Mouse (Mus musculus) urinary bladder, adult 18-20 months (tissue): Measurements from ENCODE around the gene Stambpl1.

Source experiments
- DNase-seq, 2 experiments: peaks; one replicate each; pipeline ENCODE4 v3.0.0; 2022; ENCODE audit warnings: low spot score in 2 of 2, mixed read lengths in 2 of 2

The Stambpl1 gene

DNA sequence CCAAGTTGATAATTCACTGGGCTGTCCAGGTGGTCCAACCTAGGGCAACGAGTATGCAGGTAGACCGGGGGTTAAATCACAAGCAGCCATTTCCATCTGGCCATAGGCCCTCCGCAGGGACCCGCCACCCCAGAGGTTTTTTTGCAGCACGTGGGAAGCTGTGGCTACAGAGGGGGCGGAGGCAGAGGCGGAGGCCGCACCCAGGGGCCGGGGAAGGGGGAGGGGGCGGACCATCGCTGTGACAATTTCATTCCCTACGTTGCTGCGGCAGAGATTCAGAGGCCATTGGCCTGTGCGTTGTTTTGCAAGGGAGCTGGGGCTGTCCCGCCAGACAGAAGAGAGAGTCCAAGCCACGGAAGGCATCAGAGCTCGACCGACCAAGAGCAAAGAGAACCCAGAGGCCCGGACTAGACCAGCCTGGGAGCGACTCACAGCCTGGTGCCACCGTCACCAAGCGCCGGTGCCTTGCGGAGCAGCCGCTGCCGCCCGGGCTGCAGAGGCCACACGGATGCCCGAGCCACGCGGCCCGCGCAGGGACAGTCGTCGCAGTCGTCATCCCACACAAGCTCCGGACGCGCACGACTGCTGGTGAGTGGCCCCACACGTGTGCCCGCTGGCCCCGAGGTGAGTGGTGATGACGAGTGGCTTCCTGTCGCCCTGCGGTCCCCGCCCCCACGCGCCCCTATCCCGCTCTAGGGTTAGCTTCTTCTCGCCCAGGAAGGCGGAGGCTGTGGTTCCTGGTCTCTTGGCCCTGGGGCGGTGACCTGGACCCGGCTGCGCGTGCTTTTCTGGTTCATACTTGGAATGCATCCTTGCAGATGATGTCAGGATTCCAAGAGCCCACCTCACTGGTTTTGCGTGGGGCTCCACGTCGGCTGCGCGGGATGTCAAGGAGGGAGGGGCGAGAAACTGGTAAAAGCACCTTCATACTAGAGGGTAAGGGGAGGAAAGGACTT lies at the start of gene Stambpl1:
Gene Stambpl1, plus strand, starts transcription at position 222 of the 956 bp plus-strand sequence.
- DNase-seq, result peak; percentile 64

DNA sequence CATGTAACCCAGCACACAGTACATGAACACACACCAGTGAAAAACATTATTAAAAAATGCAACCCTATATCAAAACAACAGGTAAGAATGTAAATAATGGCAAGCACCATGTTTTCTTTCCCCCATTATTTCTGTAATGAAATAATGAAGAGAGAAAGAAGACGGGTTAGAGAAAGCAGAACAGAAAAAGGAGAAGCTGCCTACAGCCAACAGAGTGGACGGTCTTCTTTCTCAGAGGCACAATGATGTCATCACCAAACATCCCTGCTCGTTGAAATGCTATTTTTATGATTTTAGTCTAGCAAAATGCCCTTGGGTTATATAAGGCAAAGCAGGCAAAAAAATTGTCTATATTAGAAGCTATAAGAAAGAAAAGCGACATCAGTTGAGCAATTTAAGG lies 43.6 kb upstream of the Stambpl1 start:
- no peak for DNase-seq

DNA sequence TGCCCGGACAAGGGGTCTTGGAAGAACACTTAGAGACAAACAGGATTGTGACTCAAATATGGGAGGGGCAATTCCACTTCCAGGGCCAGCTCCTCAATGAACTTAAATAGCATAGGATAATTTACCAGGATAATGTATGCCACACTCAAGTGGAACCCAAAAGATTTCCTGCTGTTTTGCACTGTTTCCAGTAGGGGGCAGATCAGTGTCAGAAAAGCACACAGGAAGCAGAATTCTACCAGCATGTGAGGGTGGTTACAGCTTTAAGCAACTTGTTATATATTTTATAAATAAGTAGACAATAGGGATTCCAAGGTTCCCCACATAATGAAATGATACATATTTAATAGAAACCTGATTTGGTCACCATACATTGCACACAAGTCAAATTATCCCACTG lies 40.1 kb upstream of the Stambpl1 start:
- no peak for DNase-seq

DNA sequence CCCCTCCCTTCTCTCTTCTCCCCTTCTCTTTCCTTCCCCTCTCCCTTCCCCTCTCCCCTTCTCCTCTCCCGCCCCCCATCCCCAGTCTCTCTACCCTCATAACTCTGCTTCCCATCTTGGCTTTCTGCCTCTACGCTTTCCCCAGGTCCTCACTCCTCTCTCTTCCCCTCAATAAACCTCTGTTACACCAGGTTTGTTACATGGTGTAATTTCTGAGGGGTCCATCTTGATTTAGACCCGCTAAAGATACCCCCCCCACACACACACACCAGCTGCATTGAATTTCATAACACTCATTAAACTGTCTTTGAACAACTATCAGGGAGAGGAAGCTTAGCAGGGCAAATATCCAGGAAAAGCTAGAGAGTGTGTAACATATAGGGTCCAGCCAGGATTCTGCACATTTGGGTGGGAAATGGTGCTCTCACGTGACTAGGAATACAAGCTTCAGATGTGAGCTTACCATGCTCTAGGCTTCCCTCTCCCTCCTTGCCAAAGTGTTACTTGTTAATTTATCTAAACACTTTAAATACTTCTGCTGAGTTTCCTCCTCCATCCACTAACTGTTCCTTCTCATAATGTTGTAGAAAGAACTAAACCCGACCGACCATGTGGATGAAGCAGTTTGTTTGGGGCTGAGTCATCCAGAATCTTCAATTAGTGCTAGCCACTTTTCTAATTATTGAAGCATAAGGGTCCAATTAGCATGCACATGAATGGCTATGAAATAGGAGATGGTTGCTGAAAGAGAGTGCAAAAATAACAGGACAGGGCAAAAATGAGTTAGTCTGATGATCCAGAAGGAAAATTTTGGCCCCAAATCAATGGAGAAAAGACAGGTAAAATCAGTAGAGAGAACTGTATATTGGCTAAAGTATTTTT lies 38.5 kb upstream of the Stambpl1 start:
- DNase-seq, result no peak

DNA sequence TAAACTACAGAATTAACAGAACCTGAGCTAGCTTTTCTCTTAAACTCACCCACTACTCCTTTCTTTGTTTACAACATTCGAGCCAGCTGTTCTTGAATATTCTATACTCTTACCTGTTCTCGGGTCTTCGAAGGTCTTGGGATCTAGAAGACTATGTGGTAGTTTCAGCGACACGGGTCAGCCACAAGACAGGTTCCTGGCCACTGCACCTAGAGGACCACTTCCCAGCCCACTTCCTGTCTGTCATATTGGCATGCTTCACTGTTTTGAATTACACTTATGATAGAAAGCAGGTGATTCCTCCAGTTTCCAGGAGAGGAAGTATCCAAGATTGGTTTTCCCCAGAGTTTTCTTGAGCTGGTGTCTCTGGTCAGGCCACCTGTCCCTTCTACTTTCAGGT lies 29.3 kb upstream of the Stambpl1 start:
- no peak for DNase-seq

DNA sequence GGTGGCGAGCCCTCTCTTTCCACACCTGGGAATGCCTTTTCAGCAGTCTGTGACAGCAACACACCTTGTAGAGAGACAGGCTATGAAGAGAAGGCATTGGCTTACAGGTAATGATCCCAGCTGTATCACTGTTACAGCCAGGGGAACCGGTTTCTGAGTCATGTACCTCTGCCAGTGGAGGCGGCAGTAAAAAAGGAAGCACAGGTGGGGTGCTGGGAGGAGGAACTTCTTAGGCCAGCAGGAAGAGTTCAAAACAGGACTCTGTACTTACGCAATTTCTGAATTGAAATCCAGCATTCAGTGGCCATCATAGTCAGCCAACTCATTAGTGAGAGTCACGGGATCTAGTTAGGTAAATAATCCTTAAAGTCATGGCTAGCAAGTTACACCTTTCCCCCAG lies 26.1 kb upstream of the Stambpl1 start, which contains the start of gene Ankrd22:
Gene Ankrd22, minus strand, starts transcription at position 163 of the 400 bp plus-strand sequence.
- DNase-seq, result peak; percentile 36 to 80

DNA sequence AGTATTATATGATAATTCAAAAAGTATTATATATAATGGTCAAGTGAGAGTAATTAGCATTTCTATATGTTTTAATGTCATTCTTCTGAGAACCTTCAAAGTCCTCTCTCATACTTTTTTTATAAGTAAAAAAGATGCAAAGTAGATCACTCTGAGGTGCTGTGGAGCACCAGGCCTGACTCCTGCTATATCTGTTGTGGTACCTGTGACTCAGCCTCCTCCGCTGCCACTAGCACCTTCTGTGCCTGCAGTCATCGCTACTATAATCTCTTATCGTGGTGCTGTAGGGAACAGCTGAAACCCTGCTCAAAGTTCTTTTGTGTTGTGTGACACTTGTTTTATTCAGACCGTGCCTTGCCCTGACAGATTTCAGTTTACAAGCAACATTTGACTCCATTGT lies 25.6 kb upstream of the Stambpl1 start:
- no peak for DNase-seq

DNA sequence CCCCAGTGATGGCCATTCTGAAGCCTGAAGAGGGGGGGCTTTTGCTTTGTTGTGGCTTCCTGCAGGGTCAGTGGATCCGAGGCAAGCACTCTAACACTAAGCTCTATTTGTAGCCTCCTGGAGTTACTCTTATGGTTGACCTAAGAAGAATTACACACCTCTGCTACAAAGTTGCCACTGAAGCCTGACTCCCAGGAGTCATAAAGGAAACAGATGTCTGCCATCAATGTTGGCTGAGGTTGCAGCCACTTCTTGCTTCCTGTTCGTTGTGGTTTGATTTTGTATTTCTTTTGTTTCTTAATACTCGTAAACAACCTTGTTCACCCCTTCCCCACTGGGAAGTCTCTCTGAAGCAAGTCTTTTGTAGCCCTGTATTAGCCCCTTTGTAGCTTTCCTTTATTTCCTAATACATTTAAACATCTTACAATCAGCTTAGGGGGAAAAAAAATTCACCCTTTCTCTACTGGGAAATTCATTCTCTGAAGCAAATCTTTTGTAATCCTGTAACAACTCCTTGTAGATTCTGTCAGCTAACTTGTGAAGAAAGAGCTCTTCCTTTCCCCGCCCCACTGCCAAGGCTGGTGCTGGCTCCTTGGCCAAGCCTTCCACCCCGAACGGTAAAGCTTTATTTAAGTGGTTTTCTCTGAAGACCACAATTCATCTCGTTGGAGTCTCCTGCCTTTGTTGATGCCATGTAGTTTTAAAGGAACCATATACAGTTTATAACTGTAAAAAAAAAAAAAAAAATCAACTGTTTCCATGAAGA lies 23.9 kb upstream of the Stambpl1 start:
- no peak for DNase-seq

DNA sequence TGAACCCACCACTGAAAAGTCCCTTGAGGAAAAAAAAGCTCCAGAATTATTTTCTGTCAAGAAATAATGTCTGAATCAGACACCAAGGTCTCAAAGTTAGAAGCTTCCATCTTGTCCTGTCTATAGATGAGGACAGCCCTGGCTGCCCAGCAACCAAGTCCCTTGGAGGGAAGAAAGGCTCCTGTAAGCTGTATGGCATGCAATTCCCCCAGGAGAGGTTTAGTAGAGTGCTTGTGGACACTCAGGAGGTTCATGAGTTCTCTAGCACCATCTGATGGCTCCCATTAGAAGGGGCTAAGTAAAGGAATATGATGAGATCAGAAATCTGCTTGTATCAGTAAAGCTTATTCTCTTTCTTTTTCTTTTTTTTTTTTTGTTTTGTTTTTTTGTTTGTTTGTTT lies 22.9 kb upstream of the Stambpl1 start:
- DNase-seq, result no peak

DNA sequence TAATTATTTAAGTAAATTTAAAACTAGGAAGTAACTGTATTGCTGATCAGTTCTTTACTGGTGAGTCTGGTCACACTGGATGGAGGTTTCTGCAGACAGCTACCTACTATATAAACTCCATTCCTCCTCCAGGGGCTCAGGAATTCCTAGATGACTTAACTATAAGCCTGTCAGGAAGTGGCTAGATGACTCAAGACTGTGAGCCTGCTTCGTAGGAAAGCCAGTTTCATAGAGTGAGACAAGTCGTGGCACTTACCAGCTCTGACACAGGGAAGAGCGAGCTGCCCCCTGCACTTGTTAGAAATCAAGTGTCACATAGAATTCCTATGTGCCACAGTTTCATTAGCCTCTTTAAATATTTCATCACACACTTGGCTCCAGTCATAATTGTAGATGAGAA lies 20.9 kb upstream of the Stambpl1 start:
- DNase-seq, result no peak

DNA sequence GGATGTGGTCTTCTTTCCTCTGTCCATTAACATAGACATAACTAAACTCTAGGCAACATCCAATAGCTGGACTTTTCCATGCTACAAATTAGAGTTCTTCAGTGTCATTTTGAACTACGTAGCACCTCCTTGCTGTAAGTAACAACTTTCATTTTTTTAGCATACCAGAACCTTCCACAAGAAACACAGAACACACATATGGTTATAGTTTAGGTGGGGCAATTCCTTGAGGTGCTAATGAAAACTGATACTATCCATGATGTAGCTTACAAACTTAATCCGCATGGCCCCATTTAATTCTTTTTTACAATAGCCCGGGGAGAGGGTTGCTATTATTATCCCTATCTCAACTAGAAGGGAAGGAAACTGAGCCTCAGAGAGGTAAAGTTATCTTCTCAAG lies 18.0 kb upstream of the Stambpl1 start:
- DNase-seq, result no peak

DNA sequence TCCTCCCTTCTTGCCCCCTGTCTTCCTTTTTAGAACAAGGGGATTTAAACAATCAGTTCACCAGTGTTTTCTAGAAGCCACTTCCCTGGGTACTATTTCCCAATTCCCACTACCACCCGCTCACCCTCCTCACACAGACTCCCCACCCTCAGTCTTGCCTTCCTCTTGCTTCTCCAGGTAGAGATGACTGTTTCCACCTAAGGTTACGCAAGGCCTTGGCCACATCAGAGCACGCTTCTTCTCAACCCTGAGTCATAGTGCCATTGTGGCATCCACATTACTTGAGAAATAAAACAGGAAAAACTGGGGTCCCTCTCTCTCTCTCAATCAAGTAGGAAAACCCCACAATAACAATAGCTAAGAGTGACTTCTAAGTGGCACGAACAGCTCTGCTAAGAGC lies 12.9 kb upstream of the Stambpl1 start:
- DNase-seq, result no peak

DNA sequence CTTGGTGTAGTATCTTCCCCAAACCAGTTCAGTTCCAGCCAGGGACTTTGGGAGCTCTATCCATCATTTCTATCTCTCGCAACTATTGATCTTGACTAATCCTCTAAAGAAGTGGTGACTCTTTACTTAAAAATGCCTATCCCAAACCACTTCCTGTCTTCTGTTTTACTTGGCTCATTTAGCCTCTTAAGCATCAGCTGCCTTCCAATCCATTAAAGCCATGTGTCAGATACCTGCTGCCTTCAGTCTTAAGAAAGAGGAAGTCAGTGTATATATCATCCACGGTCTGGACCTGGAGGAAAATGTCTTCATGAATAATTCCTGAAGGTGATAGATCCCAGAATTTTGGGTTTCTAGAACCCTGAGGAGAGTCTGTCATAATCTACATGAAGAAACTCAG lies 11.7 kb upstream of the Stambpl1 start:
- DNase-seq, result no peak

DNA sequence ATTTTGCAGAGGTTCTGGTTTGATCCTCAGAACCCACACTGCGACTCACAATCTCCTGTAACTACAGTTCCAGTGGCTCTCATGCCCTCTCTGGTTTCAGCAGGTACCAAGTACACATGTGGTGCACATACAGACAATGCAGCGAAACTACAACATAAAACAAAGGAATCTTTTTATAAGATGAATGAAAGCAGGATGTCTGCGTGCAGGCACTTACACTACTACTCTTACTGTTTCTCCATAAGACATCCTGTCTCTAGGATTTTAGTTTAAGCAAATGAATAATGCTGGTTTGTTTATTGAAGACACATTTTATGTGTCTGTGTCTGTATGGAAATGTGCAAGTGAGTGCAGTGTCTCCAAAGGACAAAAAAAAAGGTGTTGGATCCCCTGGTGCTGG lies 10.8 kb upstream of the Stambpl1 start:
- DNase-seq, result no peak

DNA sequence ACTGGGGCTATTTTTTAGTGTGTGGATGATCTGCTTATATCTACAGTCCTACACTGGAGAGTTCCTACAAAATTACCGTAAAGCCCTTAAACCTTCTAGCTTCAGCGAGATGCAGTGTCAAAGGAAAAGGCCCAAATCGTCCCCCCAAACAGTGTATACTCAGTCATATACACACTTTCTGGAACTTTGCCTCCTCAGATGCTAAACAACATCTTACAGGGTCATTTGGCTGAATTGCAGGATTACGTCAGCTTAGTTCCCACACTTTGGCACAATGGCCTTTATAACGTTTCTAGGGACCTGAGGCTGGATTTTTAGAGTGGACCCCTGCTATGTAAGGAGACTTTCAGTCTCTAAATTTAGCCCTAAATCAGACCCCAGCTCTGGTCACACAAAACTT lies 9.5 kb upstream of the Stambpl1 start:
- no peak for DNase-seq

DNA sequence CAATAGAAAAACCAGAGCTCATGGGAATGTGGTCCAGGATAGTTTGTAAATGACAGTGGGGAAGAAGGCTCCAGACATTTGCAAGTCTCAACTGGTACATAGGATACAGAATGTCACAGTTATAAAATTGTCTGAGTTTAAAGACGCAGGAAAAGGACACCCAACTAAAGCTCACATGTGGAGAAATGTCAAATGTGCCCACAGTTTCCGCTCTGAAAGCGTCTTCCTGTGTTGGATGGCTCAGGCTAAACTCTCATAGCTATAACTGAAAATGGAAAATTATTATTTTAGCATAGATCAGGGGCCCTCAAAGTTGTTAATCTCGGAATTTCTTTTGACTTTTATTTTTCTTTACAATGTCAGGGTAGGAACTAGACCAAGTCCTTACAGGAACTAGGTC lies 5.2 kb upstream of the Stambpl1 start:
- no peak for DNase-seq

DNA sequence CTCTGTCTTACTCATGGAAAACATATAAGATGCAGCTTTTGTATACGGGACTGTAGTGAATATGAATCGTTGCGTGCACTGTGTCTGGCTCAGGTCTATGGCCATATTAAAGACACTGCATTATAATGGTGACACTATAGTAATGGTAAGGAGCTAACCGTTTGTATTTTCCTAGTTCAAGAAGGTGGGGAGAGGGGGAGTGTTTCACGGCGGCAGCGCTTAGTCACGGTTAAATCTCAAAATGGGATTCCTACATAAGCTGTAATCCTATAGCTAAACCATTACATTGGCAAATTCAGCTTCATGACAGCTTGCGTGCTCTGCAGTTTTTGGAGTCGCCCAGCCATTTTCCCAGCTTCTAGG lies 403 bp upstream of the Stambpl1 start:
- no peak for DNase-seq

DNA sequence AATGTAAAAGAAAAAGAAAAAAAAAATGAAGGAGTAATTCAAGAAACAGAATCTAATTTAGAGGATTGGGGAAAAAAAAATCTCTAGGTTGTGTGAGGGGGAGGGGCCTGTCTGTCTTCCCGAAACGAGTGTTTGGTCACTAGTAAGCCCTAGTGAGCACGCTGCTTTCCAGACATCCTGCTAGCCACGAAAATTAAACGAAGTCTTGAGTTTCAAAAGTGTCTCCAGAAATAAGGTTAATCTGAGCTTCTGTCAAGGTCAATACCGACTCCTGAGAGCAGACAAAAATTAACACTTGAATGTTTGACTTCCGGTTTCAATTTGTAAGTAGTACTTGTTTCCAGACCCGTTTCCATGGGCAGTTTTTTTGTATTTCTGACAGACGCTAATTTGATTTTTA lies 1.1 kb downstream of the Stambpl1 start:
- no peak for DNase-seq

DNA sequence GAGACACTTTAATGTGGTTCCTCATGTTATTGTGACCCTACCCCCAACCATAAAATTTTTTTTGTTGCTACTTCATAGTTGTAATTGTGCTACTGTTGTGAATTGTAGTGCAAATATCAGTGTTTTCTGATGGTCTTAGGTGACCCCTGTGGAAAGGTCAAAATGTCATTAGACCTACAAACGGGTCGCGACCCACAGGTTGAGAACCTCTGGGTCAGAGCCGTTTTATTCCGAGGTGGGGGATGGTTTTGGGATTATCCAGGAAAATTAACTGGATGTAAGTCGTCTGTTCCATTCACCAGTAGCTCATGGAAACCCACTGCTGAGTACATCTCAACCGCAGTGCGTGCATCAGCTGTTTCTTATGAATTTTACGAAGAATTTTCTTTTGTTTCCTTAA lies 1.7 kb downstream of the Stambpl1 start:
- DNase-seq, result no peak

DNA sequence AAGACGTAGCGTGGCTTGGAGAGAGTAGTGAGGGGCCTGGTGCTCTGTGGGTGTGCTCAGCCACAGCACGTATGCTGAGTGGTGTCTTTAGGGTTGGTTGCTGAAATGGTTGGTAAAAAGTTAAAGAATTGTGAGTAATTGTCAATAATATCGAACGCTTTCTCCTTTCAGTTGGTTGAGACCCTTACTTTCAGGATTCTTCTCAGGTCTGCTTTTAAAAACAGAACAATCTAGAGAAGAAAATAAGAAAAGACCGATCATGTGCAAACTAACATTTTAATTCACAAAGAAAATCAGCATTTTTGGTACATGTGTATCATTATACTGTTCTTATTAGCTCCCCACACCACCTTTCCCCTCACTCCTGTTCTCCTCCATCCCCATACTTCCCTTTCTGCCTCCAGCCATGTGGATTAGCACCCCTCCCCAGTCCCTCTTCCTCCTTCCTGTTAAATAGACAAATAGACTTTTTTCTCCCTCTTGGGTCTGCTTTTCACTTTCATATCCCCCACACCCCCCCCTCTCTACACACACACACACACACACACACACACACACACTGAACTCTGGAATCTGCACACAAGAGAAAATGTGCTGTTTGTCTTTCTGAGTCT lies 2.2 kb downstream of the Stambpl1 start:
- no peak for DNase-seq

DNA sequence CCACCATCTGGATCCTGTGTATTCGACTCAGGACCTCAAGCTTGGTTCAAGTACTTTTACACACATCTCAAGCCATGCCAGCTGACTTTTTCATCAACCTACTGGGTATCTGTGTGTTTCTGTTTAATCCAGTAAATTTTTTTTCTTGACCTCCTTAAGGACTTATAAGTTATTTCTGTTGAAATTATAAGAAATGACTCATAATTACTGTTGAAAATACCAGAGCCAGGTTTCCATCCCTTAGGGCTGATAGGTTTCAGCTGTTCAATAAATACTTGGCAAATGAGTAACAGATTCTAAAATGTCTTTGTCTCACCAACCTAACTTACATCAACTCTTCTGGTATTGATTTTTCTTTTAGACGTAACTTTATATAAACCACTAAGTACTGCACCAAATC lies 3.0 kb downstream of the Stambpl1 start:
- DNase-seq, result no peak

DNA sequence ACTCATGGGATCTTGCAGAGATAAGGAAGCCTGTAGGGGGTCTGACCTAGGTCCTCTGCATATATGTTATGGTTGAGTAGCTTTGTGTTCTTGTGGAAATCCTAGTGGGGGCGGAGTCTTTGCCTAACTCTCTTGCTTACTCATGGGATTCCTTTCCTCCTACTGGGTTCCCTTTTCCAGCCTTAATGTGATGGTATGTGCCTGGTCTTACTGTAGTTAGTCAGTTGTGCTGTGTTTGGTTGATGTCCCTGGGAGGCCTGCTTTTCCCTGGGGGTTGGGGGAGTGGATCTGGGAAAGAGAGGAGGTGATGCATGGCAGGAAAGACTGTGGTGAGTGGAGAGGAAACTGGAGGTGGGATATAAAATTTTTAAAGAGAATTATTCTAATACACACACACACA lies 6.0 kb downstream of the Stambpl1 start:
- no peak for DNase-seq
